Mouse (Mus musculus): Measurements from ENCODE around the gene Chrna5. TPM values are rescaled to one million over a fixed set of nuclear protein-coding genes. Genes with fewer than 3 reads are reported as not detected.

The Chrna5 gene
- total and polyA plus RNA-seq, 3 experiments = not detected

DNA sequence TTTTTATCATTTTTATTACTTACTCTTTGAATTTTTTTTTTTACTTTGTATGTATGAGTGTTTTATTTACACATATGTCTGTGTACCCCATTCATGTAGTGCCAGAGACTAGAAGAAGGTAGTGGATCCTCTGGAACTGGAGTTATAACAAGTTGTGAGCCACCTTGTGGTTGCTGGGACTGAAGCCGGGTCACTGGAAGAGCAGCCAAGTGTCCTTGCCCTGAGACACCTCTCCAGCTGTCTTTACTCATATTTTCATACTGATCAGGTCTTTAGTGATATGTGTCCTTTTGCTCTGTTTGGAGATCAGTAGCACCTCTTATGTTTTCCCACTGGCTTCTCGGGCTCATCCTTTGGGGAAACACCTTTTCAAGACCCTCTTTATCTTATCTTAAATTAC is 36.2 kb upstream of the Chrna5 start:
- Histone ChIP-seq H3K4me1 (ENCODE audit: control insufficient read depth in 1 of 2, insufficient read depth in 2 of 2) (0 out of 4 replicates have a peak, but pooled peaks cover 0 to under 1% of the 10 kb centered on the region in 2 experiments), H3K27ac (ENCODE audit: insufficient read depth, low read depth) (no peak overlapping the region), H3K9me3 (replicated peaks; ENCODE audit: low read length) (no peaks in the 10 kb centered on the region), H3K4me2 (ENCODE audit: insufficient read depth, low read depth, poor library complexity, severe bottlenecking) (no peak overlapping the region), H3K27me3 (replicated peaks) (no peaks in the 10 kb centered on the region), H3K79me2 (replicated peaks; ENCODE audit: control insufficient read depth, extremely low read depth, insufficient read depth, poor library complexity, severe bottlenecking) (no peaks in the 10 kb centered on the region), H3K4me3 (replicated peaks in 1 of 3; ENCODE audit: low read depth in 2 of 3, low read length in 2 of 3, poor library complexity in 1 of 3) (no peak overlapping the region), H3K36me3 (replicated peaks in 1 of 2; ENCODE audit: control insufficient read depth in 1 of 2, insufficient read depth in 1 of 2, low read length in 1 of 2) (no peaks in the 10 kb centered on the region), H3K9ac (ENCODE audit: insufficient read depth, low read depth) (no peak overlapping the region)
- dilution Hi-C loops (cut with MboI; ENCODE audit: extremely low pct_ligation_motif_present, extremely low pct_unique_long_range_greater_than_20kb, low sequenced_read_pairs) = no loop called here
- DNase-seq (ENCODE audit: extremely low read depth) = no peak
- in situ Hi-C loops (cut with MboI; ENCODE audit: low pct_ligation_motif_present, low pct_unique_long_range_greater_than_20kb, low sequenced_read_pairs) = no loop called here
- TF ChIP-seq CTCF (conservative IDR thresholded peaks at IDR 0.05 in 1 of 2, IDR thresholded peaks at IDR 0.05 in 1 of 2; ENCODE audit: low read depth in 2 of 2, low read length in 2 of 2) (peak in 1 of 2 experiments; percentile 36; a peak in 2 of 4 replicates), SMC3 (IDR thresholded peaks at IDR 0.05; ENCODE audit: low read depth, low read length) (peak; percentile 40), CHD2 (IDR thresholded peaks at IDR 0.05; ENCODE audit: low read length) (no peak)

- Histone ChIP-seq H3K27ac (ENCODE audit: insufficient read depth, low read depth) (no peak overlapping the region), H3K9me3 (replicated peaks; ENCODE audit: low read length) (no peaks in the 10 kb centered on the region), H3K9ac (ENCODE audit: insufficient read depth, low read depth) (no peak overlapping the region), H3K36me3 (replicated peaks in 1 of 2; ENCODE audit: control insufficient read depth in 1 of 2, insufficient read depth in 1 of 2, low read length in 1 of 2) (no peaks in the 10 kb centered on the region), H3K4me2 (ENCODE audit: insufficient read depth, low read depth, poor library complexity, severe bottlenecking) (no peak overlapping the region), H3K4me3 (replicated peaks in 1 of 3; ENCODE audit: low read depth in 2 of 3, low read length in 2 of 3, poor library complexity in 1 of 3) (no peak overlapping the region), H3K27me3 (replicated peaks) (no peaks in the 10 kb centered on the region), H3K79me2 (replicated peaks; ENCODE audit: control insufficient read depth, extremely low read depth, insufficient read depth, poor library complexity, severe bottlenecking) (peaks cover 2% of the 10 kb centered on the region), H3K4me1 (ENCODE audit: control insufficient read depth in 1 of 2, insufficient read depth in 2 of 2) (peaks cover 0 to 6% of the 10 kb centered on the region in 2 experiments; a peak in 1 of 4 replicates)
- no peak for DNase-seq (ENCODE audit: extremely low read depth)
- dilution Hi-C loops (cut with MboI; ENCODE audit: extremely low pct_ligation_motif_present, extremely low pct_unique_long_range_greater_than_20kb, low sequenced_read_pairs) (no loop called here), in situ Hi-C loops (cut with MboI; ENCODE audit: low pct_ligation_motif_present, low pct_unique_long_range_greater_than_20kb, low sequenced_read_pairs) (no loop called here)
- TF ChIP-seq RAD21 (IDR thresholded peaks at IDR 0.05; ENCODE audit: low read depth, low read length) = no peak
- TF ChIP-seq MXI1 (IDR thresholded peaks at IDR 0.05; ENCODE audit: low read depth, low read length) = no peak
- no peak for TF ChIP-seq CHD2 (IDR thresholded peaks at IDR 0.05; ENCODE audit: low read length)
- TF ChIP-seq MAZ (IDR thresholded peaks at IDR 0.05; ENCODE audit: low read depth, low read length) = no peak
- TF ChIP-seq POLR2AphosphoS2 (IDR thresholded peaks at IDR 0.05; ENCODE audit: low read depth, low read length) = no peak
- TF ChIP-seq SIN3A (IDR thresholded peaks at IDR 0.05; ENCODE audit: low read length) = no peak
- TF ChIP-seq MAFK (IDR thresholded peaks at IDR 0.05; ENCODE audit: insufficient replicate concordance, low read length) = no peak
Measured at GRCm38 (mm10) chr9:54946256-54946655, 34.4 kb upstream of the Chrna5 start.

- no peaks in the 10 kb centered on the region for H3K27me3 ChIP-seq (replicated peaks)
Measured at GRCm38 (mm10) chr9:54949465-54949864, 31.2 kb upstream of the Chrna5 start.

More at GRCm38 (mm10) chr9:54949465-54949864, 31.2 kb upstream of the Chrna5 start:
- DNase-seq (ENCODE audit: extremely low read depth) = no peak
- H3K36me3 ChIP-seq (replicated peaks in 1 of 2; ENCODE audit: control insufficient read depth in 1 of 2, insufficient read depth in 1 of 2, low read length in 1 of 2) = peaks cover 16 to 25% of the 10 kb centered on the region in 2 experiments
- peaks cover 3 to 33% of the 10 kb centered on the region in 2 experiments; a peak in 3 of 4 replicates for H3K4me1 ChIP-seq (ENCODE audit: control insufficient read depth in 1 of 2, insufficient read depth in 2 of 2)
- H3K9ac ChIP-seq (ENCODE audit: insufficient read depth, low read depth) = no peak overlapping the region
- no peak for TF ChIP-seq PAX5 (IDR thresholded peaks at IDR 0.05; ENCODE audit: low read length)
- no peak for TF ChIP-seq CHD2 (IDR thresholded peaks at IDR 0.05; ENCODE audit: low read length)
- no peak for TF ChIP-seq MYC (IDR thresholded peaks at IDR 0.05; ENCODE audit: low read depth, low read length)
- no peak for TF ChIP-seq POLR2AphosphoS2 (IDR thresholded peaks at IDR 0.05; ENCODE audit: low read depth, low read length)
- no peak for TF ChIP-seq USF2 (conservative IDR thresholded peaks at IDR 0.05; ENCODE audit: low read depth, low read length)
- TF ChIP-seq HCFC1 (IDR thresholded peaks at IDR 0.05; ENCODE audit: low read depth, low read length) = no peak
- no peak for TF ChIP-seq BHLHE40 (IDR thresholded peaks at IDR 0.05; ENCODE audit: low read depth, low read length)
- TF ChIP-seq MAX (IDR thresholded peaks at IDR 0.05; ENCODE audit: low read length) = no peak
- TF ChIP-seq GABPA (IDR thresholded peaks at IDR 0.05; ENCODE audit: insufficient replicate concordance, low read depth, low read length) = no peak
- no peak for TF ChIP-seq ZNF384 (IDR thresholded peaks at IDR 0.05; ENCODE audit: low read depth, low read length)
- H3K4me2 ChIP-seq (ENCODE audit: insufficient read depth, low read depth, poor library complexity, severe bottlenecking) = no peak overlapping the region
- no peaks in the 10 kb centered on the region for H3K9me3 ChIP-seq (replicated peaks; ENCODE audit: low read length)
- no peak overlapping the region for H3K4me3 ChIP-seq (replicated peaks in 1 of 3; ENCODE audit: low read depth in 2 of 3, low read length in 2 of 3, poor library complexity in 1 of 3)
- H3K79me2 ChIP-seq (replicated peaks; ENCODE audit: control insufficient read depth, extremely low read depth, insufficient read depth, poor library complexity, severe bottlenecking) = peaks cover 15% of the 10 kb centered on the region
- dilution Hi-C loops (cut with MboI; ENCODE audit: extremely low pct_ligation_motif_present, extremely low pct_unique_long_range_greater_than_20kb, low sequenced_read_pairs) = no loop called here
- in situ Hi-C loops (cut with MboI; ENCODE audit: low pct_ligation_motif_present, low pct_unique_long_range_greater_than_20kb, low sequenced_read_pairs) = no loop called here
- H3K27ac ChIP-seq (ENCODE audit: insufficient read depth, low read depth) = no peak overlapping the region
